Mouse (Mus musculus): ENCODE results near the gene Fam122c.
"Not testable (repeated sequence)": the region's sequence is repeated elsewhere in the genome, so short reads cannot be mapped to it uniquely, and the experiment has no call there.

Fam122c gene

GRCm38 (mm10) chrX:53273124-53273523 is at the start of gene Fam122c:
Gene Fam122c (plus strand): TSS chrX:53273424.
- DNase-seq (ENCODE audit: low spot score): no peak

GRCm38 (mm10) chrX:53224353-53224944 is 48.8 kb upstream of the Fam122c start:
- DNase-seq (ENCODE audit: low spot score): no peak

- DNase-seq (ENCODE audit: low spot score): no peak
Observed at GRCm38 (mm10) chrX:53231965-53232364, 41.3 kb upstream of the Fam122c start.

- no peak for DNase-seq (ENCODE audit: low spot score)
Observed at GRCm38 (mm10) chrX:53233689-53234088, 39.5 kb upstream of the Fam122c start.

- no peak for DNase-seq (ENCODE audit: low spot score)
Observed at GRCm38 (mm10) chrX:53236404-53236803, 36.8 kb upstream of the Fam122c start.

GRCm38 (mm10) chrX:53237971-53238370 is 35.3 kb upstream of the Fam122c start:
- no peak for DNase-seq (ENCODE audit: low spot score)

- no peak for DNase-seq (ENCODE audit: low spot score)
Observed at GRCm38 (mm10) chrX:53240011-53240410, 33.2 kb upstream of the Fam122c start, which contains the start of gene Plac1. Gene Plac1 (minus strand): TSS chrX:53240111.

GRCm38 (mm10) chrX:53255195-53255594 is 18.0 kb upstream of the Fam122c start:
- no peak for DNase-seq (ENCODE audit: low spot score)

- no peak for DNase-seq (ENCODE audit: low spot score)
Observed at GRCm38 (mm10) chrX:53266186-53266585, 7.0 kb upstream of the Fam122c start.

- no peak for DNase-seq (ENCODE audit: low spot score)
Observed at GRCm38 (mm10) chrX:53268856-53269255, 4.4 kb upstream of the Fam122c start.

GRCm38 (mm10) chrX:53269289-53270062 is 3.7 kb upstream of the Fam122c start, which contains the start of gene Fam122b:
Gene Fam122b (minus strand): TSS chrX:53269805.
- peak; percentile 81 for DNase-seq (ENCODE audit: low spot score)

GRCm38 (mm10) chrX:53270063-53270432 is 3.2 kb upstream of the Fam122c start:
- DNase-seq (ENCODE audit: low spot score): no peak

- not testable (repeated sequence) for DNase-seq (ENCODE audit: low spot score)
Observed at GRCm38 (mm10) chrX:53271628-53272027, 1.6 kb upstream of the Fam122c start.

- no peak for DNase-seq (ENCODE audit: low spot score)
Observed at GRCm38 (mm10) chrX:53287924-53288323, 14.7 kb downstream of the Fam122c start.

- no peak for DNase-seq (ENCODE audit: low spot score)
Observed at GRCm38 (mm10) chrX:53320564-53320963, 47.3 kb downstream of the Fam122c start.

- no peak for DNase-seq (ENCODE audit: low spot score)
Observed at GRCm38 (mm10) chrX:53321111-53321510, 47.9 kb downstream of the Fam122c start.

GRCm38 (mm10) chrX:53330396-53330795 is 57.2 kb downstream of the Fam122c start:
- no peak for DNase-seq (ENCODE audit: low spot score)

- no peak for DNase-seq (ENCODE audit: low spot score)
Observed at GRCm38 (mm10) chrX:53337355-53337754, 64.1 kb downstream of the Fam122c start.

GRCm38 (mm10) chrX:53341531-53341930 is 68.3 kb downstream of the Fam122c start:
- DNase-seq (ENCODE audit: low spot score): peak; percentile 17

GRCm38 (mm10) chrX:53348374-53348773 is 75.2 kb downstream of the Fam122c start:
- DNase-seq (ENCODE audit: low spot score): no peak

GRCm38 (mm10) chrX:53364668-53365383 is 91.6 kb downstream of the Fam122c start:
- no peak for DNase-seq (ENCODE audit: low spot score)

GRCm38 (mm10) chrX:53369534-53370365 is 96.5 kb downstream of the Fam122c start:
- no peak for DNase-seq (ENCODE audit: low spot score)

Data from left cerebral cortex, adult 11 months (tissue).